Mouse (Mus musculus) limb, embryonic 13.5 days (tissue): Measurements from ENCODE around the gene Ftl1-ps1. TPM values are rescaled to one million over a fixed set of nuclear protein-coding genes. Genes with fewer than 3 reads are reported as not detected.
A peak's percentile ranks its signal among the peaks of the same experiment; 100 is the strongest.

Source experiments
- ATAC-seq: fragments of 200-750 bp; cut with Nextera tagmentation; 2 replicates; pipeline ENCODE4 v1.8.0; 2017; ENCODE audit warnings: low read depth, moderate number of reproducible peaks, moderate TSS enrichment; ENCODE audit not compliant: low FRiP score
- H3K27ac ChIP-seq: fragments of 300-500 bp; sonication (generic); 2 replicates; pipeline ENCODE4 v1.5.1; 2015; ENCODE audit warnings: inconsistent platforms, mild to moderate bottlenecking, moderate library complexity
- H3K27me3 ChIP-seq: fragments of 300-500 bp; sonication (generic); 2 replicates; pipeline ENCODE4 v1.6.1; 2015; ENCODE audit warnings: mild to moderate bottlenecking, inconsistent platforms
- H3K36me3 ChIP-seq: fragments of 300-500 bp; sonication (generic); 2 replicates; pipeline ENCODE4 v1.6.1; 2015; ENCODE audit warnings: inconsistent platforms, mild to moderate bottlenecking, moderate library complexity
- H3K4me1 ChIP-seq: fragments of 300-500 bp; sonication (generic); 2 replicates; pipeline ENCODE4 v1.6.1; 2015; ENCODE audit warnings: inconsistent platforms
- H3K4me2 ChIP-seq: fragments of 300-500 bp; sonication (generic); replicated peaks from 2 replicates; pipeline ENCODE4 v1.6.1; 2015; ENCODE audit warnings: inconsistent platforms, mild to moderate bottlenecking, moderate library complexity
- H3K4me3 ChIP-seq: fragments of 300-500 bp; sonication (generic); 2 replicates; pipeline ENCODE4 v1.5.1; 2015; ENCODE audit warnings: moderate library complexity, mild to moderate bottlenecking, inconsistent platforms
- H3K9ac ChIP-seq: fragments of 300-500 bp; sonication (generic); 2 replicates; pipeline ENCODE4 v1.6.1; 2015; ENCODE audit warnings: mild to moderate bottlenecking, inconsistent platforms
- H3K9me3 ChIP-seq: fragments of 300-500 bp; sonication (generic); 2 replicates; pipeline ENCODE4 v1.6.1; 2016; ENCODE audit warnings: inconsistent platforms
- WGBS: fragments of 180-500 bp; shearing (Covaris S2); methylation state at CpG from one replicate; pipeline ENCODE4 v1.1.7; 2015; 5-methylcytosine and 5-hydroxymethylcytosine counted together
- polyA plus RNA-seq: library from polyadenylated mRNA; unstranded; fragments of >200 nt; fragmentation: Nextera tagmentation; extraction: Ambion mirVana; gene quantifications from 2 replicates; pipeline ENCODE4 v1.2.1, GENCODE M21; 2015

The Ftl1-ps1 gene
- polyA plus RNA-seq: 95.3 and 95.4 TPM in 2 replicates

DNA sequence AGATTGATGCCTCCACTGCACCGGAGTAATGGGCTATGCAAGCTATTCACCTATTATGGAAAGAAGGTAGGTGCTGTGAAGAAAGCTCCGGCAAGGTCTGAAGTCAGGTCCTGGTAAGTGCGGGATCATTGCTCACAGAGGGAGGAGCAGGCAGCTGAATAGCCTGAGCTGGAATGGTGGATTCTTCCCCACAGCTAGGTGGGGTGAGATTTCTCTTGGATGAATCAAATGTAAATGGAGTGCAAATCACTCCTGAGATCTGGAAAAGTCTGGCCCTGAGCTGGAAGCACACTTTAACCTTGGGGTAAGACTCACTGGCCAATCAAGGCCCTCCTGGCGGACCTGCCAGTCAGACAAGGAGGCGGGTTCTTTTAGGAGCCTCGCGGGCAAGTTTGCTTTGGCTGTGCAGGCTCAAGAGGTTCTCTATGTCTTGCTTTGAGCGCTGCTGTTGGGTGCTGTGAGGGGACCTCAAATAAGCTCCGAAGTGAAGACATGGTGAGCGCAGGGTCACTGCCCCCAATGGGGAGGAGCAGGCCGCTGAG is at the start of gene Ftl1-ps1:
TSS of gene Ftl1-ps1 (plus strand) at position 397 of the 542 bp plus-strand sequence.
- 0 out of 2 replicates have a peak within 1 kb of the TSS, but pooled peaks have one; percentile 4 for H3K4me3 ChIP-seq
- H3K27me3 ChIP-seq: peaks cover 8% of the 10 kb centered on the region; the same call in 1 of the 2 replicates
- H3K27ac ChIP-seq: no peak within 1 kb of the TSS
- no peaks in the 10 kb centered on the region for H3K9me3 ChIP-seq
- H3K4me1 ChIP-seq: no peaks in the 10 kb centered on the region
- WGBS: 14% methylated on average over 11 of the region's 11 CpGs
- ATAC-seq: no peak
- H3K36me3 ChIP-seq: no peaks in the 10 kb centered on the region
- peak within 1 kb of the TSS; percentile 28; the same call in 1 of the 2 replicates for H3K4me2 ChIP-seq
- no peak within 1 kb of the TSS for H3K9ac ChIP-seq

DNA sequence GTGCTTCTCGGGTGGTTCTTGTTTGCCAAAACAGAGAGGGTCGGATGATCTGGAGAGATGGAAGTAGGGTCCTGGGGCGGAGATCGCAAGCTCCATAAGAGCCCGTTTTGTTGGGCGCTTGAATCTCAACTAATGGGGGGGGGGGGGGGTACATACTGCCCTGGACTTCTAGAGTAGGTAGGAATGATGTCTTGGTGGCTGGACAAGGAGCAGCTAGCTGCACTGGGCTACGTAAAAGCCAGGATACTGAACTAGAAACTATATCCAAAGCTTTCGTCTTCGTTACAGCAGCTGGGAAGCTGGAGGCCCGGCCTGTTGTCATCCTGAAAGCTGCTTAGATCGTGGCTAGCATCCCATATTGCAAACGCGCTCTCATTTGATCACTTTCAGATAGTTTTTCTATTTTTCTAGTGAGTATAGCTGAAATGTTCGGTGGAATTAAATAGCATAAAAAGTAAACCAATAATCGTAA is 49.0 kb upstream of the Ftl1-ps1 start:
- H3K9ac ChIP-seq: peak overlapping the region; percentile 91
- H3K9me3 ChIP-seq: no peaks in the 10 kb centered on the region
- no peaks in the 10 kb centered on the region for H3K27me3 ChIP-seq
- H3K27ac ChIP-seq: peak overlapping the region; percentile 11; the same call in 1 of the 2 replicates
- H3K4me2 ChIP-seq: peak overlapping the region; percentile 75
- ATAC-seq: peak; percentile 44
- H3K4me3 ChIP-seq: peak overlapping the region; percentile 78
- H3K4me1 ChIP-seq: peaks cover 23% of the 10 kb centered on the region
- WGBS: 2% methylated on average over 15 of the region's 15 CpGs
- peaks cover 23% of the 10 kb centered on the region for H3K36me3 ChIP-seq

DNA sequence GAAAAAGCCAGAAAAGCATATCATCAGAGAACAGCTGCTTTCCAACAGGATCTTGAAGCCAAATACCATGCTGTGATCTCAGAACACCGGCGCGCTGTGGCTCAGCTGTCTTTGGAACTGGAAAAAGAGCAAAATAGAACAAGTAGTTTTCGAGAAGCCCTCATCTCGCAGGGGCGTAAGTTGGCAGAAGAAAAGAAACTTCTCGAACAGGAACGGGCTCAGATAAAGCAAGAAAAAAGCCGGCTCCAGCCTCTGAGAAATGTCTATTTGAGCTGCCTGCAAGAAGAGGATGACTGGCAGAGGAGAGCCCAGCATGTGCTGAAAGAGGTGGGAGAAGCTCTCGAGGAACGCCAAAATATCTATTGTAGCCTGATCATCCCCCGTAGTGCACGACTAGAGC is 43.0 kb upstream of the Ftl1-ps1 start:
- no peak overlapping the region for H3K4me2 ChIP-seq
- no peak for ATAC-seq
- H3K9me3 ChIP-seq: no peaks in the 10 kb centered on the region
- no peaks in the 10 kb centered on the region for H3K4me1 ChIP-seq
- 96% methylated on average over 13 of the region's 13 CpGs for WGBS
- H3K36me3 ChIP-seq: peaks cover 81% of the 10 kb centered on the region
- H3K9ac ChIP-seq: no peak overlapping the region
- no peak overlapping the region for H3K27ac ChIP-seq
- H3K4me3 ChIP-seq: no peak overlapping the region
- H3K27me3 ChIP-seq: no peaks in the 10 kb centered on the region

DNA sequence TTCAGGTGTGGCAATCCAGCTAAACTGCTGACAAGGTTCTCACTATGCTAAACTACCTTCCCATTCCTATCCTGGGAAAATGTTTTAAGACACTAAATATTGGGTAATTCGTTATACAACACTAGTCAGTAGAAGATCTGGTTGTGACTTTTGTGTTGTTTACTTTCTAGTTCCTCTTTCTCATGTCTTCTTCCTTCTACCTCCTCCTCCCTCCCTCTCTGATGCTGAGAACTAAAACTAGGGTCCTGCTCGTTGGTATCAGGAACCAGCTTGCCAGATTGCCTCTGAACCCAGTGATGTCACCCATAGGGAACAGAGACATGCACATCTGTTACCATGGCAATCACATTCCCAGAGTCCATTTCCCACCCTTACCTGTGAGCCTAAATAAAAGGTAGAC is 37.3 kb upstream of the Ftl1-ps1 start:
- H3K4me3 ChIP-seq: no peak overlapping the region
- no peaks in the 10 kb centered on the region for H3K27me3 ChIP-seq
- H3K9ac ChIP-seq: no peak overlapping the region
- H3K4me1 ChIP-seq: 0 out of 2 replicates have a peak, but pooled peaks cover 6% of the 10 kb centered on the region
- H3K36me3 ChIP-seq: peaks cover 57% of the 10 kb centered on the region
- no peaks in the 10 kb centered on the region for H3K9me3 ChIP-seq
- no peak overlapping the region for H3K27ac ChIP-seq
- ATAC-seq: no peak
- WGBS: 72% methylated on average over 2 of the region's 2 CpGs
- H3K4me2 ChIP-seq: no peak overlapping the region

DNA sequence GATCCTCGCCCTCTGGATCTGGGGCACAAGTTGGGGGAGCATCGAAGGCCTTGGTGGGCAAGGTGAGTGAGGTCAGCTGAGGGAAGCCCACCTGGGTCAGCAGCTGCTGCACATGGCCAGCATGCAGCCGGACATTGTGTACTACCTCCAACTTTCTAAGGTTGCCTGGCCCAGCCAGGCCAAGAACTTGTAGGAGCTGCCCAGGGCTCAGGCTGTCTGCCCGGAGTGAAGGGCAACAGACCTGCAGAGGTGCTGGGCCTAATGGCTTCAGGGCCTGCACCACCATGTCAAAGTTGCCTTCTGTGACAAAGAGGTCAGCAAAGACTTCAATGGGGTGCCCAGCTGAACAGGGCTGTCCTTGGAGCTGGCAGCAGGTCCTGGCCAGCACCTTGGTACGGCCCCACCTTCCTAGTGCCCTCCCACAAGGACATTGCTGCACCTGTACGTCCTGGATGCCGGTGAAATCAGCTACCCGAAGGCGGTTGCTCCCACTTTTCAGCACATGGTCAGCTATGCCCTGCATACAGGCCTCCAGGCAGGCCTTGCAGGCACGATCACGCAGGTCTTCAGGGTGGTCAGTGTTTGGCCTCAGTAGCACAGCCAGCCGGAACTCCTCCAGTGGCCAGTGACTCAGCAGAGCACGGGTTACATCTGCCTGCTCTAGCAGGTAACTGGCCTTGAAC is 36.2 kb upstream of the Ftl1-ps1 start:
- H3K4me2 ChIP-seq: no peak overlapping the region
- 0 out of 2 replicates have a peak, but pooled peaks cover 2% of the 10 kb centered on the region for H3K9me3 ChIP-seq
- H3K4me3 ChIP-seq: no peak overlapping the region
- no peak overlapping the region for H3K9ac ChIP-seq
- no peak overlapping the region for H3K27ac ChIP-seq
- H3K4me1 ChIP-seq: 0 out of 2 replicates have a peak, but pooled peaks cover 6% of the 10 kb centered on the region
- no peaks in the 10 kb centered on the region for H3K27me3 ChIP-seq
- no peak for ATAC-seq
- WGBS: 91% methylated on average over 13 of the region's 13 CpGs
- peaks cover 46% of the 10 kb centered on the region for H3K36me3 ChIP-seq

DNA sequence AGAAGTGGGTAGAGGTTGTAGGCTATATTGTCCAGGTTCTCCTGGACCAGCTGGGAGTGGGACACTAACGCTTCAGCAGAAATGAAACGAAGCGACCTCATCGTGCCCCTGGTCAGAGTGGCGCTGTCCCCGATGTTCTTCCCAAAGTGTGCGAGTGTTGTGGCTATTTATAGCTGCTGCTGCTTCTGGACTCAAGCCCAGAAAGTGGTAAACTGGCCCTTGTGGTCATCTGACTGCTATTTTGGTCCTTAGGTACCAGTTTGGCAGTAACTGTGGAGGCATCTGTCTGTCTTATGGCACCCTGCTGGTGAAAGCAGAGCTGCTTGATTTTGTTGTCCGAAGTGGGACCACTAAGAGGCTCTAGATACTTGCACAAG is 35.6 kb upstream of the Ftl1-ps1 start, which contains the start of gene Lrrc14b:
TSS of gene Lrrc14b (minus strand) at position 147 of the 377 bp plus-strand sequence.
- H3K27me3 ChIP-seq: no peaks in the 10 kb centered on the region
- 0 out of 2 replicates have a peak, but pooled peaks cover 6% of the 10 kb centered on the region for H3K4me1 ChIP-seq
- H3K4me3 ChIP-seq: no peak within 1 kb of the TSS
- H3K36me3 ChIP-seq: peaks cover 41% of the 10 kb centered on the region
- no peak within 1 kb of the TSS for H3K4me2 ChIP-seq
- no peak within 1 kb of the TSS for H3K27ac ChIP-seq
- no peak within 1 kb of the TSS for H3K9ac ChIP-seq
- 0 out of 2 replicates have a peak, but pooled peaks cover 2% of the 10 kb centered on the region for H3K9me3 ChIP-seq
- ATAC-seq: peak; percentile 46; the same call in 1 of the 2 replicates
- WGBS: 74% methylated on average over 8 of the region's 8 CpGs

DNA sequence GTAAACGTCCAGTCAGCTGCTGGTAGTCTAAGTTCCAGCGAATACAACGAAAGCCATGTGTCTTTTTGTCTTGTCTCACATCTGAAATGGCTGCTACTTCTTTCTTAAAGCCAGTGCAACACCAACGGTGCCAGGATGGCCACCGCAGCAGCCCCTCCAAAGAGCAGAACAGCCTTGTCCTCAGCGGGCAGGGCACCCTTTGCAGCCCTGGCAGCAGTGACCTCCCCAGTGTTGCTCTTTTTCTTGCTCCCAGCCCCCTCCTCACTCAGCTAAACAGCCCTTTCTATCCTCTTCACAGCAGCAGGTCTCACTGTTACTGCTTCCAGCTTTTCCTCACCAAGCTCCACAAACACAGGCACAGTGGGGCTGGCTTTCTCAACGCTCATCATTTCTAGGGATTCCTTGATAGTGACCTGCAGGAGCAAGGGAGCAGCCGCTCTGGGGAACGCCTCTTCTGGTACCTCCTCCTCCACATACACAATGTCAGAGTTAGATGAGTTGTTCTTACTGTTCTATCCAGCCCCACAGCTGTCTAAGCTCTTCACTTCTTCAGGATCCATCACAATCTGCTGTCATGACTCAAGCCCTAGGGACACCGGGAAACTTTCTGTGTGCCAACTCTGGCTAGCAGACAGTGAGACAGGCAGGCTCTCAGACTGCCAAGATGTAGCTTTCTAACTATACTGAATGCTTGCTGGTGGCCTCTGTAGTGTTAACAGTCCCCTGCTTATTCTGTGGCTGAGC is 17.8 kb upstream of the Ftl1-ps1 start:
- Histone ChIP-seq H3K9ac (peak overlapping the region; percentile 36; the same call in 1 of the 2 replicates), H3K4me3 (no peak overlapping the region), H3K27ac (peak overlapping the region; percentile 33; the same call in 1 of the 2 replicates), H3K4me1 (peaks cover 14% of the 10 kb centered on the region), H3K4me2 (peak overlapping the region; percentile 14; the same call in 1 of the 2 replicates), H3K27me3 (peaks cover 3% of the 10 kb centered on the region; the same call in 1 of the 2 replicates), H3K9me3 (no peaks in the 10 kb centered on the region), H3K36me3 (no peaks in the 10 kb centered on the region)
- no peak; the same call in 1 of the 2 replicates for ATAC-seq
- WGBS: 53% methylated on average over 10 of the region's 10 CpGs

DNA sequence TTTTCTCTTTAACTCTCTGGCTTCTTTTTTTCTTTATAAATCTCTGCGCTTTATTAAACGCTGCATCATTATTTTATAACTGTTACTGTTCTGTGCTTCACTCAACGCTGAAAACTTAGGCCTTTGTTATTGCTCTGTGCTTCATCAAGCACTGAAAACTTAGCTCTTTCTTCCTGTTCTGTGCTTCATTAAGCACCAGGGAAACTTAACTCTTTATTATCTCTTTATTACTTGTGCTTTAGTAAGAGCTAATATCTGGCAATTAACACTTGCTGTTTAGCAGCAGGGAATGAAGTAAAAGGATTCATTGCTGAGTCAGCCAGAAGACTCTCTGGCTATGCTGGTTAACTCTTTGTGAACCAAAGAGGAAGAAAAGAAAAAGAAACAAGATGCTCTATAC is 17.2 kb upstream of the Ftl1-ps1 start:
- no peak for ATAC-seq
- 14% methylated on average over 3 of the region's 3 CpGs for WGBS

DNA sequence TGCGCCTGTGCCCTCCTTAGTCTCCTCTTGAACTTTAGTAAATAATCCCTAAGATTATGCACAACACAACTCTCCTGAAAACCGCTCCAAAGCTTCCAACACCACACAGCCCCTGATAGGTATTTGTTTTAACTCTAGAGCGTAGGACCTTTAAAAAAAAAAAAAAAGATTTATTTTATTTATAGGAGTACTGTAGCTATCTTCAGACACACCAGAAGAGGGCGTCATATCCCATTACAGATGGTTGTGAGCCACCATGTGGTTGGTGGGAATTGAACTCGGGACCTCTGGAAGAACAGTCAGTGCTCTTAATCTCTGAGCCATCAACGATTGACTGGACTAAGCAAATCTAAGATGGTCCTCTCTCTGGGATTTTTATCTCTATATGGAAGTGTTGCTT is 9.8 kb upstream of the Ftl1-ps1 start:
- H3K4me2 ChIP-seq: peak overlapping the region; percentile 66
- WGBS: 67% methylated on average over 6 of the region's 6 CpGs
- no peak overlapping the region for H3K27ac ChIP-seq
- H3K36me3 ChIP-seq: no peaks in the 10 kb centered on the region
- no peak overlapping the region; the same call in 1 of the 2 replicates for H3K9ac ChIP-seq
- ATAC-seq: 0 out of 2 replicates have a peak, but pooled peaks have one; percentile 6
- peak overlapping the region; percentile 65 for H3K4me3 ChIP-seq
- H3K27me3 ChIP-seq: no peaks in the 10 kb centered on the region
- peaks cover 6% of the 10 kb centered on the region for H3K4me1 ChIP-seq
- H3K9me3 ChIP-seq: no peaks in the 10 kb centered on the region

More for the DNA sequence above, 17.2 kb upstream of the Ftl1-ps1 start:
- Histone ChIP-seq H3K36me3 (no peaks in the 10 kb centered on the region), H3K9me3 (no peaks in the 10 kb centered on the region), H3K4me2 (peak overlapping the region; percentile 14; the same call in 1 of the 2 replicates), H3K4me3 (no peak overlapping the region), H3K4me1 (peaks cover 14% of the 10 kb centered on the region), H3K27me3 (peaks cover 3% of the 10 kb centered on the region; the same call in 1 of the 2 replicates), H3K9ac (peak overlapping the region; percentile 36; the same call in 1 of the 2 replicates), H3K27ac (peak overlapping the region; percentile 33; the same call in 1 of the 2 replicates)

DNA sequence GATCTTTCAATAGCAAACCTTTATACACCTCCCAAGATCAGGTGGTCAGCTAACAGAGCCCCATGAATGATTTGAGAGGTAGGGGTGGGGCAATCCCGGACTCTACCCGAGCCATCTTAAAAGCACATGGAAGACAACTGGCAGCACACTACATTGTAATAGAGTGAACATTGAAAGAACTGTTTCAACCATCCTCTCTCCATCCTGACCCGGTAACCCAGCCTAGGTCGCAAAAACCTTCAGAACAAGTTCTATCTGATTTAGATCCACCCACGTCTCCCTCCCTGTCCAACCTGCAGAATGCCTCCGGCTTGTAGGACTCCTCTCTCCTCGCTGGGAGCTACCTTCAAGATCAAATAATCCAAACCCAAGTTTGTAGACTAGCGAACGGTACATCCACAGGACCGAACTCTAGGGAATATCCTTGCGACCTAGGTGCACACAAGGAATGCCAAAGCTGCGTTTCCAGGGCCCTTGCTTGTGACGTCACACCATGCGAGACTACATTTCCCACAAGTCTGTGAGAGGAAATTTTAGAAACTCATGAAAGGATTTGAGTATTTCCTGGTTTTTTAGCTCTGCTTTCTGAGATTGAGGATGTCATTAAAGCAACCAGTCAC is 9.0 kb upstream of the Ftl1-ps1 start, which contains the start of gene Zfp72:
TSS of gene Zfp72 (minus strand) at position 466 of the 620 bp plus-strand sequence.
- no peaks in the 10 kb centered on the region for H3K27me3 ChIP-seq
- peak; percentile 91 for ATAC-seq
- H3K9ac ChIP-seq: peak within 1 kb of the TSS; percentile 70
- peak within 1 kb of the TSS; percentile 66 for H3K4me2 ChIP-seq
- no peaks in the 10 kb centered on the region for H3K36me3 ChIP-seq
- peaks cover 6% of the 10 kb centered on the region for H3K4me1 ChIP-seq
- H3K27ac ChIP-seq: no peak within 1 kb of the TSS
- H3K4me3 ChIP-seq: peak within 1 kb of the TSS; percentile 65
- whole genome bisulfite sequencing: 2% methylated on average over 14 of the region's 14 CpGs
- no peaks in the 10 kb centered on the region for H3K9me3 ChIP-seq

DNA sequence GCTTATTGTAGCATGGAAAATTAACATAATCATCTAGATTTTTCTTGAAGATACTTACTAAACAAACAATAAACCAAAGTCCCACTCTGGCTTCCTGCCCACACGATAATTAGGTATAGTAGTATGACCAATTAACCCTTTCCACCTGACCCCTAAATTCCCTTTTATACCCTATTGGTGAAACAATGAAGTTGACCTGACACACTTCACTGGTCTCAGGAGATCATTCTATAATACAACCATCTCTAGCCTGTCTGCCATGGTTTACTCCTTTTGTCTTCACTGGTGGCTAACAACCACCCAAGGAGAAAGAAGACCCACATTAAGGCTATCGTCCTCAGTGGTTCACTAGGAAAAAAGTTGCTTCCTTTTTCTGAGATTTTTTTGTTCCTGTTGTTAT is 8.3 kb upstream of the Ftl1-ps1 start:
- 77% methylated on average over 2 of the region's 2 CpGs for WGBS
- H3K27me3 ChIP-seq: no peaks in the 10 kb centered on the region
- H3K36me3 ChIP-seq: no peaks in the 10 kb centered on the region
- peaks cover 6% of the 10 kb centered on the region for H3K4me1 ChIP-seq
- H3K9me3 ChIP-seq: no peaks in the 10 kb centered on the region
- no peak overlapping the region for H3K27ac ChIP-seq
- no peak overlapping the region for H3K4me2 ChIP-seq
- H3K4me3 ChIP-seq: no peak overlapping the region
- no peak for ATAC-seq
- H3K9ac ChIP-seq: no peak overlapping the region
